Mouse (Mus musculus) limb, embryonic 14.5 days (tissue): ENCODE measurements at regions not wholly inside any gene's neighbourhood (a gene's known extent, or its start where the extent isn't known, plus 50 kb on each side); places are given as distances from the start of the nearest gene placed in this dataset.
"Not testable (repeated sequence)": the region's sequence is repeated elsewhere in the genome, so short reads cannot be mapped to it uniquely, and the experiment has no call there.

ENCODE experiments used
- ATAC-seq: fragments of 200-750 bp; cut with Nextera tagmentation; 2 replicates; pipeline ENCODE4 v1.8.0; 2017; ENCODE audit warnings: low read depth, moderate number of reproducible peaks, moderate TSS enrichment; ENCODE audit not compliant: low FRiP score
- DNase-seq: peaks from one replicate; pipeline ENCODE4 v3.0.0-alpha.2; 2015; ENCODE audit warnings: low spot score
- H3K27ac ChIP-seq: fragments of 300-500 bp; sonication (generic); replicated peaks from 2 replicates; pipeline ENCODE4 v1.5.1; 2014; ENCODE audit warnings: low read depth, mild to moderate bottlenecking, low read length, moderate library complexity, mixed read lengths
- H3K27me3 ChIP-seq: fragments of 300-500 bp; sonication (generic); 2 replicates; pipeline ENCODE4 v1.6.1; 2014; ENCODE audit warnings: low read length, mixed read lengths; ENCODE audit not compliant: control insufficient read depth, insufficient read depth
- H3K36me3 ChIP-seq: fragments of 300-500 bp; sonication (generic); 2 replicates; pipeline ENCODE4 v1.6.1; 2014; ENCODE audit warnings: mild to moderate bottlenecking, low read length, moderate library complexity, mixed read lengths; ENCODE audit not compliant: control insufficient read depth, insufficient read depth
- H3K4me1 ChIP-seq: fragments of 300-500 bp; sonication (generic); 2 replicates; pipeline ENCODE4 v1.6.1; 2014; ENCODE audit warnings: antibody characterized with exemption, low read length, mixed read lengths; ENCODE audit not compliant: control insufficient read depth, insufficient read depth
- H3K4me2 ChIP-seq: fragments of 300-500 bp; sonication (generic); replicated peaks from 2 replicates; pipeline ENCODE4 v1.6.1; 2014; ENCODE audit warnings: low read depth, mild to moderate bottlenecking, low read length, moderate library complexity; ENCODE audit not compliant: severe bottlenecking
- H3K4me3 ChIP-seq: fragments of 300-500 bp; sonication (generic); replicated peaks from 2 replicates; pipeline ENCODE4 v1.5.1; 2014; ENCODE audit warnings: low read length
- H3K9ac ChIP-seq: fragments of 300-500 bp; sonication (generic); 2 replicates; pipeline ENCODE4 v1.6.1; 2014; ENCODE audit warnings: mild to moderate bottlenecking, low read depth, low read length, moderate library complexity; ENCODE audit not compliant: severe bottlenecking
- H3K9me3 ChIP-seq: fragments of 300-500 bp; sonication (generic); 2 replicates; pipeline ENCODE4 v1.6.1; 2016; ENCODE audit warnings: low read length; ENCODE audit not compliant: control insufficient read depth
- POLR2A ChIP-seq: fragments of 200-500 bp; IDR thresholded peaks from 2 replicates; pipeline ENCODE4 v1.8.0; 2012; ENCODE audit warnings: inconsistent platforms, mild to moderate bottlenecking, moderate library complexity, borderline replicate concordance; ENCODE audit not compliant: insufficient read depth, insufficient read length; ENCODE audit errors: extremely low read depth
- whole genome bisulfite sequencing: fragments of 180-500 bp; shearing (Covaris S2); extraction: QIAGEN DNeasy Blood & Tissue Kit; methylation state at CpG from one replicate; pipeline ENCODE4 v1.1.7; 2014; 5-methylcytosine and 5-hydroxymethylcytosine counted together

DNA sequence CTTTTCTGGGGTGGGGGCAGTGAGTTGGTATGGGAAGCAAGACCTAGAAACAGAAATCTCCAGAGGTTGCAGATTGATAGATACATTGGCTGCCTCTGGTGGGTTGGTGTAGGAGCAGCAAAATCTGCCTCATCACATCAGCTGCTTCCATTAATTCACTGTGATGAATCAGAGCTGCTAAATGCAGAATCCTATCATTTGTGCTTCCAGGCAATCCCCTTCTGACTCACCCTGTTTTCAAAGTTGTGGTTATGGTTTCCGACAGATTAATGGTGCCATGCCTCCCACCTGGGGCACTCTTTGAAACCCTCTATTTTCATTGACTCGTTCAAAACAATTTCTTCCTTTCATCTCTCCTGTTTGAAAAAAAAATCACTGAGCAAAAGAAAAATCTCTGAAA, 507.2 kb upstream of the Chrm3 start:
- H3K4me2 ChIP-seq: no peak overlapping the region
- TF ChIP-seq POLR2A: no peak
- WGBS: 64% methylated on average over 2 of the region's 2 CpGs
- no peak overlapping the region for H3K9ac ChIP-seq
- H3K27me3 ChIP-seq: no peaks in the 10 kb centered on the region
- DNase-seq: no peak
- no peak overlapping the region for H3K27ac ChIP-seq
- ATAC-seq: no peak
- no peaks in the 10 kb centered on the region for H3K4me1 ChIP-seq
- no peaks in the 10 kb centered on the region for H3K36me3 ChIP-seq
- H3K9me3 ChIP-seq: no peaks in the 10 kb centered on the region
- no peak overlapping the region for H3K4me3 ChIP-seq

DNA sequence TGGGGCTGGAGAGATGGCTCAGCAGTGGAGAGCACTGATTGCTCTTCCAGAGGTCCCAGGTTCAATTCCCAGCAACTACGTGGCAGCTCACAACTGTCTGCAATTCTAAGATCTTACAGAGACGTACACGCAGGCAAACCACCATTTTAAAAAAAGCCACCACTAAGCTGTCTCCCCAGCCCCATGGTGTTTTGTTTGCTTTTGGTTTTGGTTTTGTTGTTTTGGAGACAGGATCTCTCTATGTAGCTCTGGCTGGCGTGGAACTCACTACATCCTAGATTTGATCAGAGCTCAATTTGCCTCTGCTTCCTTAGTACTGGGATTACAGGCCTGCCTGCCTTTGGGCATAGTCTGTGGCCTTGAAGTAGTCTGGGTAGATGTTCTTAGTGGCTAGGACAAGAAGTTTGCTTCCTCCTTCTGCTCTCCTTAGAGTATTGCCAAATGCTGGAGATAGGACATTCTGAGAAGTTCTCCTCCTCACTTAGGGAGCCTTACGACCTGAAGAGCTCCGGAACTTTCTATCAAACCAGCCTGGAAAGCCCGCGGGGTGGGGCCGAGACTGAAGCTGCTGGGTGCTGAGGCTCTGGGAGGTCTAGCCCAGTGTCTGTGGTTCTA, 495.4 kb upstream of the Chrm3 start:
- not testable (repeated sequence) for H3K27ac ChIP-seq, H3K4me1 ChIP-seq, H3K9ac ChIP-seq, H3K4me2 ChIP-seq, ATAC-seq, H3K27me3 ChIP-seq, H3K36me3 ChIP-seq, H3K9me3 ChIP-seq, DNase-seq, H3K4me3 ChIP-seq
- 93% methylated on average over 9 of the region's 9 CpGs for WGBS

- no peaks in the 10 kb centered on the region for H3K36me3 ChIP-seq
- no peaks in the 10 kb centered on the region for H3K9me3 ChIP-seq
- H3K4me3 ChIP-seq: no peak overlapping the region
- H3K4me2 ChIP-seq: no peak overlapping the region
- no peak for ATAC-seq
- no peak overlapping the region for H3K9ac ChIP-seq
- no peaks in the 10 kb centered on the region for H3K4me1 ChIP-seq
- 83% methylated on average over 5 of the region's 5 CpGs for WGBS
- no peak overlapping the region for H3K27ac ChIP-seq
- no peaks in the 10 kb centered on the region for H3K27me3 ChIP-seq
- no peak for TF ChIP-seq POLR2A
- no peak for DNase-seq
These were observed 484.6 kb upstream of the Chrm3 start for GRCm38 (mm10) chr13:10845212-10845611.

DNA sequence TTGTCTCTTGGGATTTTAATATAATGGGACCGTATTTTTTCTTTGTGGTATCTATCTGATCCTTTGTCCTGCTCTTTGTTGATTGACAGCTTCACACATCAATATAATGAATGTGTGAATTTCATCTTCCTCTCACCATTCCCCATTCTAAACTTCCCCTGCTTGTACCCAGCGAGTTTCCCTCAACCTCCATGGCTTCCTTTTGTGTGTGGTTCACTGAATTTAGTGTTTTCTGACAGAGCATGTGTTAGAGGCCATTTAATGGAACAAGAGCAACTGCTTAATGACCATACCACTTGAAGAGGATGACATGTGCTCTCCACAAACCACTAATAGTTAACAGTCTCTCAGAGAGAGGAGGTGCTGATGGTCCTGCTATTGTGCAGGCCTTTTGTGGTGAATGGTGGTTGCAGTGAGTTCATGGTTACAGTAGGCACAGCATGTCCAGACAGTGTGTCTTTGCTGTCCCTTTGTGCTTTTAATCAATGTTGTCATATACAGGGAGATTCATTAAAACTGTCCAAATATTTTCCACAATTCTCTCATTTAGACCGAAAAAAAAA, 438.8 kb upstream of the Chrm3 start:
- no peak overlapping the region for H3K9ac ChIP-seq
- H3K27ac ChIP-seq: no peak overlapping the region
- TF ChIP-seq POLR2A: no peak
- ATAC-seq: no peak
- no peak overlapping the region for H3K4me3 ChIP-seq
- no peak overlapping the region for H3K4me2 ChIP-seq
- H3K4me1 ChIP-seq: no peaks in the 10 kb centered on the region
- no peaks in the 10 kb centered on the region for H3K27me3 ChIP-seq
- no peaks in the 10 kb centered on the region for H3K9me3 ChIP-seq
- H3K36me3 ChIP-seq: no peaks in the 10 kb centered on the region
- DNase-seq: no peak
- WGBS: 79% methylated on average over 3 of the region's 3 CpGs
